Mouse (Mus musculus) left cerebral cortex, adult 2 months (tissue): ENCODE measurements around the gene Krtcap2. TPM values are rescaled to one million over a fixed set of nuclear protein-coding genes. Genes with fewer than 3 reads are reported as not detected.

Experiments
- DNase-seq, 2 experiments: peaks; one replicate each; pipeline ENCODE4 v3.0.0; 2021 to 2022; ENCODE audit warnings: low spot score in 2 of 2, mixed read lengths in 1 of 2; ENCODE audit errors: extremely low spot score in 1 of 2
- H3K27ac ChIP-seq: fragments of 200-600 bp; 2 replicates; pipeline ENCODE4 v1.8.1; 2022
- H3K4me3 ChIP-seq: fragments of 200-600 bp; 2 replicates; pipeline ENCODE4 v1.8.1; 2022
- CTCF ChIP-seq: fragments of 200-600 bp; IDR thresholded peaks from 2 replicates; pipeline ENCODE4 v1.8.1; 2022; ENCODE audit warnings: antibody characterized with exemption, mild to moderate bottlenecking, moderate library complexity
- intact Hi-C: fragments of 180-260 bp; cut with DNase I; formaldehyde crosslinking; loops from one replicate; pipeline ENCODE4 v1.15.1; 2025
- total RNA-seq, 2 experiments: library from RNA; stranded (reverse); gene quantifications; 2 replicates each; pipeline ENCODE4 v1.2.3; 2021

Gene Krtcap2
- total RNA-seq, 2 experiments from 2014 or later: 63.2 to 71.4 TPM

DNA sequence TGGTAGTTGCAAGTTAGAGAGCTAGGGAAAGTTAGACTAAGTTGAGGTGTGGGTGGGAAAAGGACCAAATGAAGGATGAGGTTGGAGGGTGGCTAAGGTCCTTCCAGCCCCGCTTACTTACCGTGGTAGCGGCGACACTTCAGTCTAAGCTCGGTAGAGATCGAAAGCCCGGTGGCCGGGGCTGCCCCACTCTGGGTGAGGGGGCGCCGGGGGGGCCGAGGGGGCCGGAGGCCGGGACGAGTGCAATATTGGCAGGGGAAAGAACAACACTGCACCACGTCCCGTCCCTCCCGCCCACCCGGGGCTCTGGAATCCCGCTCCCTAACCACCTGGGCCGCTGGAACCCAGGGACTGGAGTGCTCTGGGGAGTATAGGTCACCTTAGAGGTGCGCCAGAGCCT is 18.9 kb upstream of the Krtcap2 start, which contains the start of gene Mtx1:
Mtx1 (minus strand) TSS at position 189 of the 400 bp plus-strand sequence.
- DNase-seq: peak in 1 of 2 experiments; percentile 20
- H3K4me3 ChIP-seq: peak within 1 kb of the TSS; percentile 53
- TF ChIP-seq CTCF: no peak
- intact Hi-C loops: no loop called here
- H3K27ac ChIP-seq: peak within 1 kb of the TSS; percentile 82

DNA sequence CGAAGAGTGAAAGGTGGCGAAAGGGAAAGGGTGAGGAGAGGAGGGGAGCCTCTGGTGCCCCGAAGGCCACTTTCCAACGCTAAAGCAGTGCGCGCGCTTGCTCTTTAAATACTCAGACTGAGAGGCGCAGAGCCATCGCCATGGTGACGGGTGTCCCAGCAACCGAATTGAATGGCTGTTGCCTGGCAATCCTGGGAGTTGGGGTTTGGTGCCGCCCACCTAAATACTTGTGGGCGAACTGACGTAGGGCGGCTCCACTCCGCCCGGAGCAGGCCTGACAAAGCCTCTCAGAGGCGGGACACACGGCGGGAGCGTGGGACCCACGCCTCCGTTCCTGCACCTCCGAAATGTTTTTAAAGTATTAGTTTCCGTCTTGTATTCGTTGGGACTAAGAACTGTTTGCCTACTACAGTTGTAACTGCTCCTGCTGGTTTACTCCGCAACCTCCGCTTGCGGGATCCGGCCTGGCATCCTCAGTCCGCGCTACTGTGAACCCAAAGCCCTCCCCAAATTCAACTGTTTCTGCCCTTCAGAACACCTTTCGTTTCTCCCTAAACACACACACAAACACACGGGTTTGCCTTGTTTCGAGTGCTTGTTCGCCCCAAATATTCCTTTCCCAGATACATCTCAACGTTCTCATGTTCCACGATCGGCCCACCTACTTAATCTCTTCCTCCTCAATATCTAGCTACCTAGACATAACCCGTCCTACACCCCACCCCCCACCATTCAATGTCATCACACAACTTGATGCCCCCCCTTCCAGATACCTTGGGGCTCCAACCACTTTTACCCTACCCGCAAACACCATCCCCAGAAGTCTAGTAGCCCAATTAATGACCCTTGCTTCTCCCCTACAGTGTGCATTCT is 18.2 kb upstream of the Krtcap2 start:
- TF ChIP-seq CTCF: no peak
- H3K4me3 ChIP-seq: peak overlapping the region; percentile 53
- intact Hi-C loops: loop anchor here (2.0 kb wide), 1 partner anchor 15 kb away; no protein-coding TSS in a partner anchor

DNA sequence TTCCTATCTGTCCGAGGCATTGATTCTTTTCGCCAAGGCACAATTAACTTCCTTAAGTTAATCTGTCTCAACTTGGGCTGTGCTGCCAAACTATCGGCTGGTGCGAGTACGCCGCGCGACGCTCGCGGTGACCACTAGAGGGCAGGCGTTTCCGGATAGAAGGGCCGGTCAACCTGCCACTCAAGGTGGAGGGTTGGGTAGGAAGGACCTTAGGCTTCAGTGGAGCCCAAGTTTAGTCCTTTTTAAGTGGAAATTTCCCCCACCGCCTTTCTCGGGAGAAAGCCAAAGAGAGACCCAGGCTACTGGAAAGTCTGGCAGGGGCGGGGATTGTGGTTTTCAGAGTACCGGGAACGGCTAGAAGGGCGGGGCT is 17.6 kb upstream of the Krtcap2 start:
- Histone ChIP-seq H3K4me3 (peak overlapping the region; percentile 53), H3K27ac (0 out of 2 replicates have a peak overlapping the region, but pooled peaks have one; percentile 65)
- peak; percentile 81 to 91 for DNase-seq
- peak; percentile 97 for TF ChIP-seq CTCF
- intact Hi-C loops: loop anchor here (2.0 kb wide), 1 partner anchor 15 kb away; no protein-coding TSS in a partner anchor

More for the DNA sequence above, 18.2 kb upstream of the Krtcap2 start:
- peak overlapping the region; percentile 82 for H3K27ac ChIP-seq
- peak; percentile 88 to 92 for DNase-seq

DNA sequence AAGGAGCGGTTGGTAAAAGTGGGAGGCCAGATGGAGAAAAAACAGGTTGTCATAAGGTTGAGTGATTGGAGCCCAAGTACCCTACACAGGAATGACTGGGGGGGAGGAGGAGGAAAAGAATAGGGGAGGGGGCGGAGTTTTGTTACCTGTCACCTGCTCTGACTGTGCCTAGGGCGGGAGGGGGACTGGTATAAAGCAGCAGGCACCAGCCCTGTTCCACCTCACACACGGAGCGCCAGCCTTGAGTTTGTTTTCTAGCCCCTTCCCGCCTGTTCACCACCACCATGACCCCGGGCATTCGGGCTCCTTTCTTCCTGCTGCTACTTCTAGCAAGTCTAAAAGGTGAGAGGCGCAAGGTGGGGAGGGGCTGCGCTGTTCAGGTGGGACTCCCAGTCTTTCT is 16.9 kb upstream of the Krtcap2 start, which contains the start of gene Muc1:
Muc1 (plus strand) TSS at position 222 of the 400 bp plus-strand sequence.
- Histone ChIP-seq H3K4me3 (peak within 1 kb of the TSS; percentile 53), H3K27ac (peak within 1 kb of the TSS; percentile 82)
- intact Hi-C loops: loop anchor here (2.0 kb wide), 1 partner anchor 14 kb away; no protein-coding TSS in a partner anchor
- peak in 1 of 2 experiments; percentile 9 for DNase-seq
- no peak for TF ChIP-seq CTCF

DNA sequence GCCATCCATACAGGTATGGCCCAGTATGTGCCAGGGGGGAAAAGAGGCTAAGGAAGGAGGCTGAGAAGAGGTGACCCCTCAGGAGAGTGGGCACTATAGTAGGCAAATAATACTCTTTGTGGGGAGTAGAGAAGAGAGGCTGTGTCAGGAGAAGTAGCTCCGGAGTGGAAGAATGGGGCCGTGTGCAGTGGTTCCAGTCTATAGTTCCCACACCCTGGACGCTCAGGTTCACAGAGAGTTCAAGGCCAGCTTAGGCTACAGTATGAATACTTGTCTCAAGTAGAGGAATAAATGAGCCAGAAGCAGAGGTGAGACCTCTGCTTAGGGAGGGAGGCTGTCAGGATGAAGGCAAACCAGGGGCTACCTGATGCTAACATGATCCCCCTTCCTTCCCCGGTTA is 16.5 kb upstream of the Krtcap2 start:
- Histone ChIP-seq H3K27ac (no peak overlapping the region), H3K4me3 (no peak overlapping the region)
- DNase-seq: no peak
- no peak for TF ChIP-seq CTCF
- intact Hi-C loops: loop anchor here (2.0 kb wide), 1 partner anchor 14 kb away; no protein-coding TSS in a partner anchor

DNA sequence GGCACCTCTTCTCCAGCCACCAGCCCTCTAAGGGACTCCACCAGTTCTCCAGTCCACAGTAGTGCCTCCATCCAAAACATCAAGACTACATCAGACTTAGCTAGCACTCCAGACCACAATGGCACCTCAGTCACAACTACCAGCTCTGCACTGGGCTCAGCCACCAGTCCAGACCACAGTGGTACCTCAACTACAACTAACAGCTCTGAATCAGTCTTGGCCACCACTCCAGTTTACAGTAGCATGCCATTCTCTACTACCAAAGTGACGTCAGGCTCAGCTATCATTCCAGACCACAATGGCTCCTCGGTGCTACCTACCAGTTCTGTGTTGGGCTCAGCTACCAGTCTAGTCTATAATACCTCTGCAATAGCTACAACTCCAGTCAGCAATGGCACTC is 15.2 kb upstream of the Krtcap2 start:
- DNase-seq: no peak
- Histone ChIP-seq H3K4me3 (no peak overlapping the region), H3K27ac (no peak overlapping the region)
- intact Hi-C loops: no loop called here
- TF ChIP-seq CTCF: no peak

DNA sequence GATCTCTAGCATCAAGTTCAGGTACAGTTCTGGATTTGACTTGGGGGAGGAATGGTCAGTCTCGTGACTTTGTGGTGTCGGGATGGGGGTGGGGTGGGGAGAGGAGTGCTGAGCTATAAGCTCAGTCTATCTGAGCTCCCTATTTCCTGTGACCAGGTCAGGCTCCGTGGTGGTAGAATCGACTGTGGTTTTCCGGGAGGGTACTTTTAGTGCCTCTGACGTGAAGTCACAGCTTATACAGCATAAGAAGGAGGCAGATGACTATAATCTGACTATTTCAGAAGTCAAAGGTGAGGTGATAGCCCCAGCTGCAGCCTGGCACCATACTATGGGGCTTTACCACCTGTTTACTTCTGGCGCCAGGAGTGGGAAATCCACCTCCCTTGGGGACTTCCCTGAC is 14.4 kb upstream of the Krtcap2 start:
- intact Hi-C loops: no loop called here
- no peak for TF ChIP-seq CTCF
- H3K4me3 ChIP-seq: no peak overlapping the region
- no peak for DNase-seq
- no peak overlapping the region for H3K27ac ChIP-seq

DNA sequence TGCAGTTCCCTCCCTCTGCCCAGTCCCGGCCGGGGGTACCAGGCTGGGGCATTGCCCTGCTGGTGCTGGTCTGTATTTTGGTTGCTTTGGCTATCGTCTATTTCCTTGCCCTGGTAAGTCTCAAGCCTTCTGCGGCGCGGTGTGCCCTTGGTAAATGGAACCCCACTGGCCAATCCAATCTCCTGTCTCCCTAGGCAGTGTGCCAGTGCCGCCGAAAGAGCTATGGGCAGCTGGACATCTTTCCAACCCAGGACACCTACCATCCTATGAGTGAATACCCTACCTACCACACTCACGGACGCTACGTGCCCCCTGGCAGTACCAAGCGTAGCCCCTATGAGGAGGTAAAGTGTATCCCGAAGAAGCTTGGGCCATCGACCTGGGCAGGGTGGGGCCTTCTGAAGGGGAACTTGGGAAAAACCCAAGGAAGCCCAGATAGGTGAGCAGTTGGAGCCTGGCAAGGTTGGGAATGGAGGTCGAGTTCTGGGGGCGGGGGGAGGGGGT is 13.9 kb upstream of the Krtcap2 start:
- H3K27ac ChIP-seq: no peak overlapping the region
- intact Hi-C loops: no loop called here
- no peak for DNase-seq

DNA sequence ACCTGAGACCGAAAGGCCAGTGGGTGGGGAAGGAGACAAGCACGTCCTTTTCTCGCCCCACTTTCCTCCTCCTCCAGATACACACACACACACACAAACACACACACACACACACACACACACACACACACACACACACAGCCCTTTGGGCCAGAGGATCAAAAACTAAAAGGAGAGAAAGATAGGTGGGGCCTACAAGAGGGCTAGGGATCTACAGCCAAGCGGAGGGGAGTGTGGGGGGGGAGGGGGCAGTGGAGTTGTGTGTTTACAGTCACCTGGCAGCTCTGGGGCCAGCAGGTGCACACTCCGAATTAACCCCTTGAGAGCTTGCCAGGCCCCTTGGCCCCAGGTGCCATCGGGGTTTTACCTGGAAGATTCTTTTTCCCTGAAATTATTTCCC is 13.2 kb upstream of the Krtcap2 start:
- TF ChIP-seq CTCF: no peak
- intact Hi-C loops: no loop called here
- no peak overlapping the region for H3K27ac ChIP-seq
- H3K4me3 ChIP-seq: no peak overlapping the region
- no peak for DNase-seq

More for the DNA sequence above, 13.9 kb upstream of the Krtcap2 start:
- no peak for TF ChIP-seq CTCF
- H3K4me3 ChIP-seq: no peak overlapping the region

DNA sequence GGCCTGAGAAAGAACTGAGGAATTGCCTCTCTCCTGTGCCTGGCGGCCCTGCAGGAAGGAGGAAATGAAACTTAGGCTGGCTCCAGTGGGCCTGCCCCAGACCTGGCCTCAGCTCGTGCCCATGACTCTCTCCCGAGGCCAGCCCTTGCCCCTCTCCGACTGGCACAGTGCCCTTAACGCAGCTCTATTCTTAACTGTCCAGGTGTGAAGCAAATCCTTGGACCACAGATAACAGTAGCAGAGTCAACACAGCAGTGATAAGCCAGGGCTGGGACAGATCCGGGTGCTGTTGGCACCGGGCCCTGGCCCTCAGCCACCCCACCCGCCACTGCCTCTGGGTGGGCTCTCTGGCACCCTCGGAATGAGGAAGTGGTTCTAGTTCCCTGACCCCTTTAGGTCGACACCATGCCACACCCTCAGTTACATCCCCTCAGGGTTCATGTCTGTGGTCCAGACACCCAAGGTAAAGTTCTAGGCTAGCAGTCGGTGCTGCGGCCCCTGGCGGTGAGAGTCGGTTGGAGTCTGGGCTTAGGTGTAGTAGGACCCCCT is 12.1 kb upstream of the Krtcap2 start:
- intact Hi-C loops: no loop called here
- DNase-seq: no peak
- Histone ChIP-seq H3K4me3 (no peak overlapping the region), H3K27ac (no peak overlapping the region)
- TF ChIP-seq CTCF: no peak

DNA sequence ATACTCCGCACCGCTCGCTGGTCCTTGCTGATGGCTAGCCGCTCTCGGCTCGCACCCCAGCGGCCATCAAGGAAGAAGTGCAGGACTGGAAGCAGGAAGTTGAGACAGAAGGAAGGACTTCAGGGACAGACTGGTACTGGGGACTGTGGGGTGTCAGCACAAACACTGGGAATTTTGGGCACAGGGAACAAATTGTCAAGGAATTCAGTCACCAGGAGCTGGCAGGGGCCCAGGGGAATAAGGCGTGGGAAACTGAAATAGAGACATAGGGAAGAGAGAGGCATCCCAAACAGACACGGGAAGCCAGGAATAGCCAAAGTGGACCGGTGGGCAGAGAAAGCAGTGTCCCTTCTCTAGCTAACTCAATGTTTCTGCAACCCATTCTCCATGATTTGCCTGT is 9.2 kb upstream of the Krtcap2 start:
- DNase-seq: no peak
- Histone ChIP-seq H3K27ac (no peak overlapping the region), H3K4me3 (no peak overlapping the region)
- no peak for TF ChIP-seq CTCF
- intact Hi-C loops: no loop called here

DNA sequence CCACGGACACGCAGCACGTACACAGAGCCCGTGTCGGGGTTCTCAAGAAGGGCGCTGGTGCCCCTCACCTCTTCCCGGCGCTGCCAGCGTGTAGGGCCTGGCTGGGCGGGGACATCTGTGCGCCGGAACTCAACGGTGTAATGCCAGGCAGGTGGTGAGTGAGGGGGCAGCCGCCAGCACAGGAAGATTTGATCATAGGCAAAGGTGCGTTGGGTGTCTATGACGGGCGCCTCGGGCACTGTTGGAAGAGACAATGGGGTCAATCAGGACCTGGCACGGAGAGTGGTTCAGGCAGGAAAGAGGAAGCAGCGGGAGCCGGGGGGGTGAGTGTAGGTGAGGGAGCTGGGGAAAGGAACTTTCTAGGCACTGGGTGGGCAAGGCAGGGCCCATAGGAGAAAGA is 8.1 kb upstream of the Krtcap2 start:
- intact Hi-C loops: no loop called here
- no peak overlapping the region for H3K27ac ChIP-seq
- H3K4me3 ChIP-seq: no peak overlapping the region
- TF ChIP-seq CTCF: no peak
- no peak for DNase-seq
